Mouse (Mus musculus): Measurements from ENCODE around the gene Dtl. TPM values are rescaled to one million over a fixed set of nuclear protein-coding genes. Genes with fewer than 3 reads are reported as not detected.
"Not testable (repeated sequence)": the region's sequence is repeated elsewhere in the genome, so short reads cannot be mapped to it uniquely, and the experiment has no call there.

Gene Dtl
- polyA plus RNA-seq, 2 experiments = 30.0 to 42.9 TPM

- 85% methylated on average over 5 of the region's 5 CpGs for WGBS
- ATAC-seq (ENCODE audit: low FRiP score, low read depth) = no peak
- H3K4me2 ChIP-seq (replicated peaks; ENCODE audit: low read depth, low read length, severe bottlenecking) = no peak overlapping the region
- DNase-seq (ENCODE audit: low spot score) = no peak
- no peak overlapping the region for H3K27ac ChIP-seq (replicated peaks; ENCODE audit: low read depth, low read length)
- no peaks in the 10 kb centered on the region for H3K4me1 ChIP-seq (ENCODE audit: control insufficient read depth, insufficient read depth, low read length)
- H3K9me3 ChIP-seq (ENCODE audit: control insufficient read depth, low read length) = no peaks in the 10 kb centered on the region
- no peaks in the 10 kb centered on the region for H3K27me3 ChIP-seq (ENCODE audit: control insufficient read depth, insufficient read depth, low read length)
- H3K9ac ChIP-seq (ENCODE audit: low read depth, low read length, severe bottlenecking) = no peak overlapping the region
- no peak overlapping the region for H3K4me3 ChIP-seq (replicated peaks; ENCODE audit: low read length)
- TF ChIP-seq POLR2A (IDR thresholded peaks at IDR 0.05; ENCODE audit: borderline replicate concordance, extremely low read depth, insufficient read depth, insufficient read length) = no peak
- no peaks in the 10 kb centered on the region for H3K36me3 ChIP-seq (ENCODE audit: control insufficient read depth, insufficient read depth, low read length)
Measured at GRCm38 (mm10) chr1:191517969-191518368, 57.4 kb downstream of the Dtl start.

GRCm38 (mm10) chr1:191517056-191517455, 58.3 kb downstream of the Dtl start:
- Histone ChIP-seq H3K27ac (replicated peaks; ENCODE audit: low read depth, low read length) (no peak overlapping the region), H3K36me3 (ENCODE audit: control insufficient read depth, insufficient read depth, low read length) (no peaks in the 10 kb centered on the region), H3K27me3 (ENCODE audit: control insufficient read depth, insufficient read depth, low read length) (no peaks in the 10 kb centered on the region), H3K4me1 (ENCODE audit: control insufficient read depth, insufficient read depth, low read length) (no peaks in the 10 kb centered on the region), H3K9me3 (ENCODE audit: control insufficient read depth, low read length) (no peaks in the 10 kb centered on the region), H3K4me2 (replicated peaks; ENCODE audit: low read depth, low read length, severe bottlenecking) (no peak overlapping the region), H3K9ac (ENCODE audit: low read depth, low read length, severe bottlenecking) (no peak overlapping the region), H3K4me3 (replicated peaks; ENCODE audit: low read length) (no peak overlapping the region)
- ATAC-seq (ENCODE audit: low FRiP score, low read depth) (no peak), DNase-seq (ENCODE audit: low spot score) (no peak)
- 56% methylated on average over 3 of the region's 3 CpGs for WGBS
- no peak for TF ChIP-seq POLR2A (IDR thresholded peaks at IDR 0.05; ENCODE audit: borderline replicate concordance, extremely low read depth, insufficient read depth, insufficient read length)

- not testable (repeated sequence) for H3K9me3 ChIP-seq (ENCODE audit: control insufficient read depth, low read length); H3K4me2 ChIP-seq (replicated peaks; ENCODE audit: low read depth, low read length, severe bottlenecking); ATAC-seq (ENCODE audit: low FRiP score, low read depth); H3K4me1 ChIP-seq (ENCODE audit: control insufficient read depth, insufficient read depth, low read length); H3K4me3 ChIP-seq (replicated peaks; ENCODE audit: low read length); H3K27ac ChIP-seq (replicated peaks; ENCODE audit: low read depth, low read length); H3K27me3 ChIP-seq (ENCODE audit: control insufficient read depth, insufficient read depth, low read length); H3K9ac ChIP-seq (ENCODE audit: low read depth, low read length, severe bottlenecking); H3K36me3 ChIP-seq (ENCODE audit: control insufficient read depth, insufficient read depth, low read length); DNase-seq (ENCODE audit: low spot score)
- WGBS = 84% methylated on average over 2 of the region's 2 CpGs
Measured at GRCm38 (mm10) chr1:191516351-191516750, 59.0 kb downstream of the Dtl start.

GRCm38 (mm10) chr1:191513195-191513594, 62.1 kb downstream of the Dtl start:
- Histone ChIP-seq H3K27me3 (ENCODE audit: control insufficient read depth, insufficient read depth, low read length) (no peaks in the 10 kb centered on the region), H3K4me3 (replicated peaks; ENCODE audit: low read length) (no peak overlapping the region), H3K9ac (ENCODE audit: low read depth, low read length, severe bottlenecking) (no peak overlapping the region), H3K36me3 (ENCODE audit: control insufficient read depth, insufficient read depth, low read length) (no peaks in the 10 kb centered on the region), H3K9me3 (ENCODE audit: control insufficient read depth, low read length) (no peaks in the 10 kb centered on the region), H3K4me2 (replicated peaks; ENCODE audit: low read depth, low read length, severe bottlenecking) (no peak overlapping the region), H3K4me1 (ENCODE audit: control insufficient read depth, insufficient read depth, low read length) (no peaks in the 10 kb centered on the region), H3K27ac (replicated peaks; ENCODE audit: low read depth, low read length) (no peak overlapping the region)
- DNase-seq (ENCODE audit: low spot score) = no peak
- TF ChIP-seq POLR2A (IDR thresholded peaks at IDR 0.05; ENCODE audit: borderline replicate concordance, extremely low read depth, insufficient read depth, insufficient read length) = no peak
- no peak for ATAC-seq (ENCODE audit: low FRiP score, low read depth)
- WGBS = 80% methylated on average over 4 of the region's 4 CpGs

- Histone ChIP-seq H3K4me3 (replicated peaks; ENCODE audit: low read length) (no peak overlapping the region), H3K27me3 (ENCODE audit: control insufficient read depth, insufficient read depth, low read length) (no peaks in the 10 kb centered on the region), H3K4me1 (ENCODE audit: control insufficient read depth, insufficient read depth, low read length) (no peaks in the 10 kb centered on the region), H3K9ac (ENCODE audit: low read depth, low read length, severe bottlenecking) (no peak overlapping the region), H3K4me2 (replicated peaks; ENCODE audit: low read depth, low read length, severe bottlenecking) (no peak overlapping the region), H3K9me3 (ENCODE audit: control insufficient read depth, low read length) (no peaks in the 10 kb centered on the region), H3K27ac (replicated peaks; ENCODE audit: low read depth, low read length) (no peak overlapping the region), H3K36me3 (ENCODE audit: control insufficient read depth, insufficient read depth, low read length) (no peaks in the 10 kb centered on the region)
- ATAC-seq (ENCODE audit: low FRiP score, low read depth) = no peak
- no peak for DNase-seq (ENCODE audit: low spot score)
- WGBS = 78% methylated on average over 4 of the region's 4 CpGs
- no peak for TF ChIP-seq POLR2A (IDR thresholded peaks at IDR 0.05; ENCODE audit: borderline replicate concordance, extremely low read depth, insufficient read depth, insufficient read length)
Measured at GRCm38 (mm10) chr1:191512383-191512782, 63.0 kb downstream of the Dtl start.

GRCm38 (mm10) chr1:191511503-191511902, 63.8 kb downstream of the Dtl start:
- H3K9ac ChIP-seq (ENCODE audit: low read depth, low read length, severe bottlenecking) = no peak overlapping the region
- H3K9me3 ChIP-seq (ENCODE audit: control insufficient read depth, low read length) = no peaks in the 10 kb centered on the region
- DNase-seq (ENCODE audit: low spot score) (no peak), ATAC-seq (ENCODE audit: low FRiP score, low read depth) (no peak)
- H3K27ac ChIP-seq (replicated peaks; ENCODE audit: low read depth, low read length) = no peak overlapping the region
- H3K4me2 ChIP-seq (replicated peaks; ENCODE audit: low read depth, low read length, severe bottlenecking) = no peak overlapping the region
- no peaks in the 10 kb centered on the region for H3K27me3 ChIP-seq (ENCODE audit: control insufficient read depth, insufficient read depth, low read length)
- no peak overlapping the region for H3K4me3 ChIP-seq (replicated peaks; ENCODE audit: low read length)
- H3K36me3 ChIP-seq (ENCODE audit: control insufficient read depth, insufficient read depth, low read length) = no peaks in the 10 kb centered on the region
- 86% methylated on average over 8 of the region's 8 CpGs for WGBS
- no peaks in the 10 kb centered on the region for H3K4me1 ChIP-seq (ENCODE audit: control insufficient read depth, insufficient read depth, low read length)
- TF ChIP-seq POLR2A (IDR thresholded peaks at IDR 0.05; ENCODE audit: borderline replicate concordance, extremely low read depth, insufficient read depth, insufficient read length) = no peak

Data from limb, embryonic 14.5 days (tissue).